Mouse (Mus musculus) cerebellum, postnatal 25 days (tissue): Measurements from ENCODE around the gene Mast2.
A peak's percentile ranks its signal among the peaks of the same experiment; 100 is the strongest.

Experiments used
- DNase-seq, 2 experiments: peaks; one replicate each; pipeline ENCODE4 v3.0.0; 2021; ENCODE audit warnings: mixed read lengths in 2 of 2

Gene Mast2

GRCm38 (mm10) chr4:116464126-116464981, at the start of gene Mast2:
TSS of gene Mast2 (minus strand) at chr4:116464183.
- peak; percentile 89 to 94 for DNase-seq

GRCm38 (mm10) chr4:116507425-116508218, 43.6 kb upstream of the Mast2 start, which contains the start of gene Ipp:
TSS of gene Ipp (plus strand) at chr4:116507549.
- peak; percentile 97 to 99 for DNase-seq

DNA sequence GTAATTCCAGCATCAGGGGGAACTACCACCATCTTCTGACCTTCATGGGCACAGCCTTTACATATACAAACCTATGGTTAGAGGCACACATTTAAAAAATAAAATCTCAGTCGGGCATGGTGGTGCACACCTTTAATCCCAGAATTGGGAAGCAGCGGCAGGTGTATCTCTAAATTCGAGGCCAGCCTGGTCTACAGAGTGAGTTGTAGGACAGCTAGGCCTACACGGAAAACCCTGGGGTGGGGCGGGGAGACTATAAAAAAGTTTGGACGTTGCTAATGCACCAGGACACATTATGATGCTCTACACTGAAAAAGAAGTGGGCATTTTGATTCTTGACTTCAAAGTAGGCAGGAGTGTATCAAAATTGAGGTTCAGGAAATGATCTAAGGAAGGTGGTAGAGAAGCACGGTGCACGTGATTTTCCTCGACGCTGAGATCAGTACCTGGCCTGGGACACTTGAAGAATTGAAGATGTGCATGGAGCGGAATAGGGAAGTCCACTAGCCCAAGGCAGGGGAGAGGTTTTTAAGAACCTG, 43.0 kb upstream of the Mast2 start:
- DNase-seq, result peak in 1 of 2 experiments; percentile 30

DNA sequence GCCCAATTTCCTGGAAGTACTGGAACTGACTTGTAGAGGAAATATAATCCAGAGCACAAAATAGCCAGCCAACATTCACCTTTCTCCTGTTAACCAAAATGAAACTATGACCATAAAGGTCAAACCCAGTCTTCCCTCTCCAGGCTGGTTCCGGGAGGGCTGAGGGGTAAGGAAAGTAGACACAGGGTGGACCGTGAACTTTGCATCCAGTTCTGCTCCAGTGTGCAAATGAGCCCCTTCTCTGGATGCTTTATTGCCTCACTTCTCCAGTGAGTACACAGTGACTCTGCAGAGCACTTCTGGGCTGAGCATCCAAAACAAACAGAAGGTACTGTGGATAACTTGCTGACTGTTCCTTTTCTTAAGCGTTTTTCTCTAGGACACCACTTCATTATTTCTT, 36.0 kb upstream of the Mast2 start:
- no peak for DNase-seq

DNA sequence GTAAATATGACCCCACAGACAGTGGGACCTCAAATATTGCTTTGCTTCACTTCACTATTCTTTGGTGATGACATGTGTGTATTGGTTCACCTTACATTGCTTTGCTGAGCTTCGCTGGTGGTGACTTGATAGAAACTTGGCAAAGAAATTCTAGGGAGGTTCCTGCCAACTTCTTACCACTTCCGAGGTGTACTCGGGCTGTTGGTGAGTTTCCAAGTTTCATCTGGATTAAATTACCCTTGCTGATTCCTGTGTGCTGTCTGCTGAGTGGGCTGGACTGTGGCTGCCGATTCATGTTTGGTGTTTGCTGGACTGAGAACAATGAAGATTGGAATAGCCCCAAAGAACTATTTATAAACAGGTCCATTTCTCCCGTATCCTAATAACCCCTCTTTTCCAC, 29.7 kb upstream of the Mast2 start:
- DNase-seq, result no peak

GRCm38 (mm10) chr4:116492460-116492859, 28.5 kb upstream of the Mast2 start:
- DNase-seq, result no peak

DNA sequence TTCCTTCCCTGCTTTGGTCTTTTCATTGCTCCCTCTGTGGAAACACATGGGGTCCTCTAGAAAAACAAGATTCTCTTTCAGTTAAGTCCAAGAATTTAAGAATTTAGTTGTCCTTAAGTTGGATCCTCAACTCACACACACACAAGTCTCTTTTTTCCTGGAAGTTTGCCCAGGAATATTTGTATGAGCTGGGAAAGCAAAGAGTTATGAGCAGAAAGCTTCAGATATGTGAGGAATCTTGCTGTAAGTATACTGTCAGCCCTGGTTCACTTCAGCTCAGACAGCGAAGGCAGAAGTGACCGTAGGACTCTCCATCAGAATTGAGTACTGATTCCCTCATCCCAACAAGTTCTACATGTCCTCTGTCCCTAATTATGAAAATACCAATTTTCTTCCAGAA, 27.9 kb upstream of the Mast2 start:
- no peak for DNase-seq

DNA sequence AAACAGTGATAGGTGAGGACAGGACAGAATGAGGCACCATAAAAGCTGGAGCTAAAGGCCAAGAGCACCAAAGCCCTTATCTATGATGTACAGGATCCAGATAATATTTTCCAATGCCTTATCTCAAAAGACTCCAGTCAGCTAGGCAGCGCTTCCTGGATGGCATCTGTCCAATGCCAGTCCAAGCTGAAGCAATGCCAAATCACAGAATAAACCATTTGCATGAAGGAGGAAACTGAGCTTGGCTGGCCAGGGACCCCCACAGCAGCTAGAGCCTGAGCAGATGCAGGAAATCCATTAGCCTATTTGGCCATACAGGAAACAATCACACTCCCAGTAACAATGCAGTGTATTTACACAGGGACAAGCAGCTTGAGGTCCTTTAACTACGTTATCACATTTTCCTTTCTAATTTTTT, 27.1 kb upstream of the Mast2 start:
- DNase-seq, result peak; percentile 6 to 17

DNA sequence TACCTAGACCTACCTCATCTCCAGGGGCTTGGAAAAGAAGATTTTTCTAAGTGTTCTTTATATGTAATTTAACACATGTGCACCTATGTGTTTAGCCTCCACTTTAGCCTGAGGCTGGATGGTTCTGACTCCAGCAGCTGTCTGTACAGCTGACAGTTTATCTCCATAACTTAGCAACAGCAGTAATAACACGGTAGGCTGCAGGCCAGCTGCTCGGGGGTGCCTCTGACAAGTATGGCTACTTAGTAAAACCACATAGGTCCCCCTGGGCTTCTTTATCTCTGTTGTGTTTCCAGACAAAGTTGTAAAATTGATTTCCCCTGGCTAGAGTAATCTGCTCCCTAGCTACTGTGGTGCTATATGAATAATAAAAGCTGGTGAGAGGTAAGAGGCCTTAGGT, 19.5 kb upstream of the Mast2 start:
- no peak for DNase-seq

GRCm38 (mm10) chr4:116481322-116481721, 17.3 kb upstream of the Mast2 start:
- no peak for DNase-seq

DNA sequence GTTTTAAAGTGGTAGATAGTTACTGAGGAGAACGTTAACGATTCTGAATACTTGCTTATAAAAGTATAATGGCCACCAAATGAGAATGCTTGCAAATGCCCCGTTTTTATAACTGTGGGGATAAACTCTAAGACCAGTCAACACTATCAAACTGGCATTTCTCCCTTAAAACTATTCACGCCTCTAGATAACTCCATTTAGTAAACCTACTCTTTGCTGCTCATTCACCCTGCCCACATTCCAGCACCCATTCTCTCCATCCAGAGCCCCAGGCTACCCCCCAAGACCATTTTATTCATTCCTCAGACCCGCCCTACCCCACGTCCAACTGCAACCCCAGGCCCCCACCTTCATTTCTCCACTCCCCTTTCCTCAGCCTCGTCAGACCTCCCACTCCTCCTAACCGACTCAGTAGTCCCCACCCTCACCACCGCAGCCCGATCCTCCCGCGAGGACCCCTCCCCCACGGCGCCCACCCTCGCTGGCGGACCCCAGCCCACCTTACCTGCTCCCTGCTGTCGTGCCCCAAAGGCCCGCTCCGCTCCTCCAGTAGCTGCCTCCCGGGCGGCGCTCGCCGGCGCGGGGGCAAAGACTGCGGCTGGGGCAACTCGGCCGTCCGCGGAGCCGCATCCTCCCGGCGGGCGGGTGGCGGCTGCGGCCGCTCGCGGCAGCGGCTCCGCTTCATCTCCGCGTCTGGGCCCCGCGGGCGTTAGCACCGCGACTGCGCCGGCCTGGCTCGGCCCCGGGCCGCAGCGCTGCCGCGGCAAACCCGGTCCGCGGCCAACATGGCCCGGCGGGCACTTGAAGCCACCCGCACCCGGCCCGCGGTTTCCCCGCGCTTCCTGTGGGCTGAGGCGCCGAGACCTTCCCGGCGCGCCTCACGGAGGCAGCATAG, 505 bp downstream of the Mast2 start:
- DNase-seq, result peak in 1 of 2 experiments; percentile 65

DNA sequence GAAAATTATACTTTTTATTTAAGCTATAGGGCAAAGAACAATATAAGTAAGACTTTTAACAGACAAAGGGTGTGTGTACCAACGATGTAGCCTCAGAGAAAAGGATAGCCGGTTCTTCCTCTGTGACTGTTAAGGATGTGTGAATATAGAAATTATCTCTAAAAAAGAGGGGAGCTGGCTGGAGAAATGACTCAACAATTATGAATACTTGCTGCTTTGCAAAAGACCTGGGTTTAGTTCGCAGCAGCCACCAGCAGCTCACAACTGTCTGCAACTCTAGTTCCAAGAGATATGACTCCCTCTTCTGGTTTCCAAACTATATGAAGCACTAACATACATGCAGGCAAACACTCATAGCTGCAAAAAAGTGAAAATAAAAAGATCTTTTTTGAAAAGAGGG, 2.0 kb downstream of the Mast2 start:
- DNase-seq, result no peak

- DNase-seq, result no peak
Measured at GRCm38 (mm10) chr4:116451553-116451952, 12.4 kb downstream of the Mast2 start.

GRCm38 (mm10) chr4:116449951-116450350, 14.0 kb downstream of the Mast2 start:
- no peak for DNase-seq

DNA sequence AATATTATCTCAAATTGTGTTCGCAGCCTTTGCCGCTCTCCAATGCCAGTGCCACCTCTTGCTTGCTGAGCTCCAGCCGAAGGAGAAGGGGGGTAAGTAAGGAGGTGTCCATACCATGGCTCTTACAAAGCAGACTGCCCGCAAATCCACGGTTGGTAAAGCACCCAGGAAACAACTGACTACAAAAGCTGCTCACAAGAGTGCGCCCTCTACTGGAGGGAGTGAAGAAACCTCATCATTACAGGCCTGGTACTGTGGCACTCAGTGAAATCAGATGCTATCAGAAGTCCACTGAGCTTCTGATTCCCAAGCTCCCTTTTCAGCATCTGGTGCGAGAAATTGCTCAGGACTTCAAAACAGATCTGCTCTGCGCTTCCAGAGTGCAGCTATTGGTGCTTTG, 15.3 kb downstream of the Mast2 start:
- peak; percentile 50 to 69 for DNase-seq

DNA sequence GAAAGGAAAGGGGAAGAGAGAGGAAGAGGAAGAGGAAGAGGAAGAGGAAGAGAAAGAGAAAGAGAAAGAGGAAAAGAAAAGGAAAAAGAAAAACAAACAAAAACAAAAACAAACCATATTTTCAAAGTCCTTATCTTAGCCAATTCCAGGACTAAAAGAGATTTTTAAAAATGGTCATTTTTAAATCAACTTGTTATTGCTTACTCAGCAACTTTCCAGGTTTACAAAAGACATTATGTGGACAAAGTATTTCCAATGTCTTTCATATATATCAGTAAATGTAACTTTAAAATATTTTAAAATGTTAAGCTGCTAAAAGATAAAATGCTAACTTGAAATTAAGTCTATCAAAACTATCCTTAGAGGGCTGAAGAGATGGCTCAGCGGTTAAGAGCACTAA, 24.6 kb downstream of the Mast2 start:
- DNase-seq, result no peak

DNA sequence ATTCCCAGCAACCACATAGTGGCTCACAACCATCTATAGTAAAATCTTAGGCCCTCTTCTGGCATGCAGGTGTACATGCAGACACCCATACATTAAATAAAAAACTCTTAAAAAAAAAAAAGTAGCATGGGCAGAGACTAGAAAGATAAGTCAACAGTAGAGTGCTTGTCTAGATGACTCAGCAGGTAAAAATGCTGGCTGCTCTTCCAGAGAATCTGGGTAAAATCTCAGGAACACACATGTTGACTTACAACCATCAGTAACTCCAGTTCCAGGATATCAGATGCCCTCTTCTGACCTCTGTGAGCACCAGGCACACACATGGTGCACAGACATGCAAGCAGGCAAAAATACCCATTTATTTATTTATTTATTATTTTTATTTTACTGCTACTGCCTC, 25.4 kb downstream of the Mast2 start:
- no peak for DNase-seq

- DNase-seq, result no peak
Measured at GRCm38 (mm10) chr4:116435626-116436025, 28.4 kb downstream of the Mast2 start.

- no peak for DNase-seq
Measured at GRCm38 (mm10) chr4:116422186-116422585, 41.8 kb downstream of the Mast2 start.

- peak in 1 of 2 experiments; percentile 17 for DNase-seq
Measured at GRCm38 (mm10) chr4:116421170-116421569, 42.8 kb downstream of the Mast2 start.

DNA sequence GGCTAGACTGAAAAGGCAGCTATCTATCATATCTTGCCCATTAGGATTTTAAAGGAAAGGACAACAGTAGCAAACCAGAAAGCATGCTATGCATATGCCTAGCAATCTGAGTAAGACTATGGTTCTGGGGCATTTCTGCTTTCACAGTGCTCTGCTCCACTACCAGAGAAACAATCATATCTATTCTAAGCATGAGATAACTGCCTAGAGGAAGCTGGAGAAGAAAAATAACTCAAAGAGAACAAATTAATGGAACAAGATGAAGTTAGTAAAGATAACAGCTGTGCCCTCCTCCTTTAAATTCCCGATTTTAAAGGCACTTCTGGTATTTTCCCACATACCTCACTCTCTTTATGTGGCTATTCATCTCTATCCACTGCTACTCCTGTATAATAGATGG, 51.0 kb downstream of the Mast2 start:
- DNase-seq, result no peak

GRCm38 (mm10) chr4:116411401-116411800, 52.6 kb downstream of the Mast2 start:
- DNase-seq, result no peak

DNA sequence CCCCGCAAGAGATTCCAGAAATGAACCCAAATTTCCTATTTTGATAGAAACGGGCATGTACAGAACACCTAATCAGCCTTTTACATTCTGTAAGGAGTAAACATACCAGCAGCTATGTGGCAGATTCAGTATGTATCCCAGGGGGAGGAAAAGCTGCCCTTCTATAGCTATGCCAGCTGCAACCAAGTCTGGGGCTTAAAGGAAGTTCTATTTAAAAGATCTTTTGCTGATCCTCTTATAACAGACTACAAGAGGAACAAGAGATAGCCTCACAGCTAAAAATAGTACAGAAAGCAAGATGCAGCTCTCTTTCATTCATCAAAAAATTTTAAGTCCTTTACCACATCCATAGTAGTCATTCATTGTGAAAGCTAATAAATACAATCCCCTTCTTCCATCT, 57.3 kb downstream of the Mast2 start:
- DNase-seq, result no peak
